7 mouse cellular contexts compared by ENCODE assay signal in genomic region chr4:116708791-116709390, GRCm38 (mm10). TPM values are rescaled to one million over a fixed set of nuclear protein-coding genes. Genes with fewer than 3 reads are reported as not detected.
DNase-seq lines count a peak whose midpoint lies in the region; ATAC-seq lines count a peak whose summit lies in the region.

No protein-coding gene starts in this region.

- peaks cover 13% of the 10 kb centered on the region; the same call in 1 of the 2 replicates for H3K4me1 ChIP-seq in lung, embryonic 15.5 days
- peaks cover 19% of the 10 kb centered on the region for H3K4me1 ChIP-seq in embryonic facial prominence, embryonic 10.5 days
- peaks cover 12% of the 10 kb centered on the region for H3K4me1 ChIP-seq in hindbrain, embryonic 16.5 days (ENCODE audit: control insufficient read depth, insufficient read depth, low read depth, low read length)
- H3K4me1 ChIP-seq in midbrain, embryonic 13.5 days (replicated peaks), result peaks cover 15% of the 10 kb centered on the region

- no peak overlapping the region for H3K27ac ChIP-seq in lung, embryonic 15.5 days
- H3K27ac ChIP-seq in embryonic facial prominence, embryonic 10.5 days (replicated peaks), result peak overlapping the region; percentile 82
- H3K27ac ChIP-seq in hindbrain, embryonic 16.5 days (ENCODE audit: low read depth, low read length), result no peak overlapping the region
- H3K27ac ChIP-seq in midbrain, embryonic 13.5 days, result no peak overlapping the region

- H3K9me3 ChIP-seq in lung, embryonic 15.5 days, result no peaks in the 10 kb centered on the region
- no peaks in the 10 kb centered on the region for H3K9me3 ChIP-seq in embryonic facial prominence, embryonic 10.5 days
- H3K9me3 ChIP-seq in hindbrain, embryonic 16.5 days (ENCODE audit: control insufficient read depth, low read length), result no peaks in the 10 kb centered on the region
- H3K9me3 ChIP-seq in midbrain, embryonic 13.5 days, result no peaks in the 10 kb centered on the region

- ATAC-seq in lung, embryonic 15.5 days (ENCODE audit: borderline replicate concordance, extremely low read depth, low FRiP score, low TSS enrichment), result 0 out of 2 replicates have a peak, but pooled peaks have one; percentile 12
- ATAC-seq in hindbrain, embryonic 16.5 days, result no peak; the same call in 1 of the 2 replicates
- peak; percentile 53 for ATAC-seq in midbrain, embryonic 13.5 days

- no peaks in the 10 kb centered on the region for H3K27me3 ChIP-seq in lung, embryonic 15.5 days
- H3K27me3 ChIP-seq in embryonic facial prominence, embryonic 10.5 days (replicated peaks; ENCODE audit: low read depth, poor library complexity, severe bottlenecking), result no peaks in the 10 kb centered on the region
- H3K27me3 ChIP-seq in hindbrain, embryonic 16.5 days (replicated peaks; ENCODE audit: control insufficient read depth, insufficient read depth, low read length), result no peaks in the 10 kb centered on the region
- no peaks in the 10 kb centered on the region for H3K27me3 ChIP-seq in midbrain, embryonic 13.5 days

- H3K4me2 ChIP-seq in lung, embryonic 15.5 days, result peak overlapping the region; percentile 76
- peak overlapping the region; percentile 89 for H3K4me2 ChIP-seq in hindbrain, embryonic 16.5 days (ENCODE audit: low read length)
- H3K4me2 ChIP-seq in midbrain, embryonic 13.5 days (replicated peaks), result peak overlapping the region; percentile 87

- 4% methylated on average over 9 of the region's 9 CpGs for WGBS in lung, embryonic 15.5 days
- WGBS in embryonic facial prominence, embryonic 10.5 days, result 6% methylated on average over 9 of the region's 9 CpGs
- WGBS in hindbrain, embryonic 16.5 days, result 5% methylated on average over 9 of the region's 9 CpGs
- WGBS in midbrain, embryonic 13.5 days, result 5% methylated on average over 9 of the region's 9 CpGs

- peak overlapping the region; percentile 54 for H3K9ac ChIP-seq in lung, embryonic 15.5 days
- peak overlapping the region; percentile 62 for H3K9ac ChIP-seq in hindbrain, embryonic 16.5 days (ENCODE audit: low read depth, low read length)
- peak overlapping the region; percentile 69 for H3K9ac ChIP-seq in midbrain, embryonic 13.5 days (replicated peaks)

- H3K36me3 ChIP-seq in lung, embryonic 15.5 days, result peaks cover 9% of the 10 kb centered on the region; the same call in 1 of the 2 replicates
- peaks cover 24% of the 10 kb centered on the region for H3K36me3 ChIP-seq in embryonic facial prominence, embryonic 10.5 days (replicated peaks)
- no peaks in the 10 kb centered on the region for H3K36me3 ChIP-seq in hindbrain, embryonic 16.5 days (ENCODE audit: control insufficient read depth, insufficient read depth, low read length)
- peaks cover 11% of the 10 kb centered on the region; the same call in 1 of the 2 replicates for H3K36me3 ChIP-seq in midbrain, embryonic 13.5 days

- DNase-seq in lung, postnatal 25 days (ENCODE audit: low spot score), result no peak
- peak; percentile 26 for DNase-seq in embryonic facial prominence, embryonic 10.5 days (ENCODE audit: low spot score)
- no peak for DNase-seq in adrenal gland, adult 2 months
- DNase-seq in frontal cortex, adult 2 months (ENCODE audit: extremely low spot score in 1 of 2, low spot score in 1 of 2), result no peak

- H3K4me3 ChIP-seq in lung, embryonic 15.5 days, result peak overlapping the region; percentile 72
- peak overlapping the region; percentile 69 for H3K4me3 ChIP-seq in embryonic facial prominence, embryonic 10.5 days
- peak overlapping the region; percentile 58 for H3K4me3 ChIP-seq in hindbrain, embryonic 16.5 days (ENCODE audit: low read length)
- H3K4me3 ChIP-seq in midbrain, embryonic 13.5 days (replicated peaks), result peak overlapping the region; percentile 63

RNA-seq across cellular contexts. Expression of gene Ccdc163, which starts 0.6 kb away (rescaled TPM):
- polyA plus RNA-seq in lung, embryonic 15.5 days (2015; fragmentation: Nextera tagmentation; extraction: Ambion mirVana), result 31.7 and 33.8 TPM in 2 replicates
- polyA plus RNA-seq in embryonic facial prominence, embryonic 10.5 days (2016; fragmentation: Nextera tagmentation; extraction: Ambion mirVana), result 38.3 and 38.5 TPM in 2 replicates
- 8.0 and 11.2 TPM in 2 replicates for polyA plus RNA-seq in hindbrain, embryonic 16.5 days (2015; fragmentation: Nextera tagmentation; extraction: Ambion mirVana)
- polyA plus RNA-seq in midbrain, embryonic 13.5 days (2015; fragmentation: Nextera tagmentation; extraction: Ambion mirVana), result 18.8 and 18.9 TPM in 2 replicates
- total RNA-seq in adrenal gland, adult 2 months (2021), result 10 to 100 TPM; 19.0 to 20.3 TPM
- 20.8 and 21.7 TPM in 2 replicates for polyA plus RNA-seq in adrenal gland, adult 2 months (2012; rRNA removed)
- 19.4 and 22.8 TPM in 2 replicates for polyA plus RNA-seq in frontal cortex, adult 2 months (2012; rRNA removed)

RNA-seq across cellular contexts. Expression of gene Mmachc, which starts 0.7 kb away (rescaled TPM):
- 24.7 and 24.9 TPM in 2 replicates for polyA plus RNA-seq in lung, embryonic 15.5 days (2015; fragmentation: Nextera tagmentation; extraction: Ambion mirVana)
- polyA plus RNA-seq in embryonic facial prominence, embryonic 10.5 days (2016; fragmentation: Nextera tagmentation; extraction: Ambion mirVana), result 39.8 and 40.8 TPM in 2 replicates
- polyA plus RNA-seq in hindbrain, embryonic 16.5 days (2015; fragmentation: Nextera tagmentation; extraction: Ambion mirVana), result 22.6 and 24.5 TPM in 2 replicates
- 29.6 and 29.8 TPM in 2 replicates for polyA plus RNA-seq in midbrain, embryonic 13.5 days (2015; fragmentation: Nextera tagmentation; extraction: Ambion mirVana)
- 10 to 100 TPM; 36.1 to 43.5 TPM for total RNA-seq in adrenal gland, adult 2 months (2021)
- polyA plus RNA-seq in adrenal gland, adult 2 months (2012; rRNA removed), result 12.2 and 16.5 TPM in 2 replicates
- 18.5 and 19.5 TPM in 2 replicates for polyA plus RNA-seq in frontal cortex, adult 2 months (2012; rRNA removed)

RNA-seq across cellular contexts. Expression of gene Tesk2, which starts 11.9 kb away (rescaled TPM):
- polyA plus RNA-seq in lung, embryonic 15.5 days (2015; fragmentation: Nextera tagmentation; extraction: Ambion mirVana), result 6.7 and 7.6 TPM in 2 replicates
- polyA plus RNA-seq in embryonic facial prominence, embryonic 10.5 days (2016; fragmentation: Nextera tagmentation; extraction: Ambion mirVana), result 8.8 and 9.7 TPM in 2 replicates
- 3.0 and 3.1 TPM in 2 replicates for polyA plus RNA-seq in hindbrain, embryonic 16.5 days (2015; fragmentation: Nextera tagmentation; extraction: Ambion mirVana)
- 3.7 and 4.1 TPM in 2 replicates for polyA plus RNA-seq in midbrain, embryonic 13.5 days (2015; fragmentation: Nextera tagmentation; extraction: Ambion mirVana)
- total RNA-seq in adrenal gland, adult 2 months (2021), result 1 to 10 TPM; 3.4 to 5.4 TPM
- polyA plus RNA-seq in adrenal gland, adult 2 months (2012; rRNA removed), result 2.4 and 2.5 TPM in 2 replicates
- 5.2 and 5.9 TPM in 2 replicates for polyA plus RNA-seq in frontal cortex, adult 2 months (2012; rRNA removed)

RNA-seq across cellular contexts. Expression of gene Prdx1, which starts 23.5 kb away (rescaled TPM):
- polyA plus RNA-seq in lung, embryonic 15.5 days (2015; fragmentation: Nextera tagmentation; extraction: Ambion mirVana), result 1,493 and 1,538 TPM in 2 replicates
- 1,415 and 1,463 TPM in 2 replicates for polyA plus RNA-seq in embryonic facial prominence, embryonic 10.5 days (2016; fragmentation: Nextera tagmentation; extraction: Ambion mirVana)
- polyA plus RNA-seq in hindbrain, embryonic 16.5 days (2015; fragmentation: Nextera tagmentation; extraction: Ambion mirVana), result 466 and 468 TPM in 2 replicates
- polyA plus RNA-seq in midbrain, embryonic 13.5 days (2015; fragmentation: Nextera tagmentation; extraction: Ambion mirVana), result 516 and 536 TPM in 2 replicates
- total RNA-seq in adrenal gland, adult 2 months (2021), result 100 to 1,000 TPM; 703 to 816 TPM
- 20.2 and 21.8 TPM in 2 replicates for polyA plus RNA-seq in adrenal gland, adult 2 months (2012; rRNA removed)
- polyA plus RNA-seq in frontal cortex, adult 2 months (2012; rRNA removed), result 212 and 256 TPM in 2 replicates

RNA-seq across cellular contexts. Expression of gene Akr1a1, which starts 57.4 kb away (rescaled TPM):
- 820 and 831 TPM in 2 replicates for polyA plus RNA-seq in lung, embryonic 15.5 days (2015; fragmentation: Nextera tagmentation; extraction: Ambion mirVana)
- 644 and 663 TPM in 2 replicates for polyA plus RNA-seq in embryonic facial prominence, embryonic 10.5 days (2016; fragmentation: Nextera tagmentation; extraction: Ambion mirVana)
- 763 and 799 TPM in 2 replicates for polyA plus RNA-seq in hindbrain, embryonic 16.5 days (2015; fragmentation: Nextera tagmentation; extraction: Ambion mirVana)
- polyA plus RNA-seq in midbrain, embryonic 13.5 days (2015; fragmentation: Nextera tagmentation; extraction: Ambion mirVana), result 613 and 617 TPM in 2 replicates
- total RNA-seq in adrenal gland, adult 2 months (2021), result 1,000 to 10,000 TPM in 1 of 2 experiments, 100 to 1,000 TPM in 1; 867 to 1,182 TPM
- polyA plus RNA-seq in adrenal gland, adult 2 months (2012; rRNA removed), result 733 and 783 TPM in 2 replicates
- polyA plus RNA-seq in frontal cortex, adult 2 months (2012; rRNA removed), result 464 and 487 TPM in 2 replicates
